Mouse (Mus musculus): ENCODE results near the gene Ccdc173. TPM values are rescaled to one million over a fixed set of nuclear protein-coding genes. Genes with fewer than 3 reads are reported as not detected.

Ccdc173 gene
- polyA plus RNA-seq, 1 experiment = 0.20 TPM

- no peak overlapping the region for H3K27ac ChIP-seq (ENCODE audit: insufficient read depth, low read depth, low read length)
- no peak for DNase-seq
- no peaks in the 10 kb centered on the region for H3K4me1 ChIP-seq (ENCODE audit: control insufficient read depth, insufficient read depth, low read length)
- H3K4me3 ChIP-seq (ENCODE audit: insufficient read depth, low read depth, low read length) = no peak overlapping the region
- 80% methylated on average over 1 of the region's 1 CpGs for WGBS
- TF ChIP-seq CTCF (conservative IDR thresholded peaks at IDR 0.05; ENCODE audit: insufficient read depth, insufficient read length, low read depth, low read length) (peak; percentile 19; the same call in 1 of the 2 replicates), POLR2A (IDR thresholded peaks at IDR 0.05; ENCODE audit: low read depth, low read length) (no peak)
- peaks cover 11% of the 10 kb centered on the region for H3K36me3 ChIP-seq (ENCODE audit: control insufficient read depth, insufficient read depth, low read length)
- H3K27me3 ChIP-seq (replicated peaks; ENCODE audit: control insufficient read depth, insufficient read depth, low read length) = no peaks in the 10 kb centered on the region
Observed at GRCm38 (mm10) chr2:69745091-69745490, 44.3 kb downstream of the Ccdc173 start.

DNA sequence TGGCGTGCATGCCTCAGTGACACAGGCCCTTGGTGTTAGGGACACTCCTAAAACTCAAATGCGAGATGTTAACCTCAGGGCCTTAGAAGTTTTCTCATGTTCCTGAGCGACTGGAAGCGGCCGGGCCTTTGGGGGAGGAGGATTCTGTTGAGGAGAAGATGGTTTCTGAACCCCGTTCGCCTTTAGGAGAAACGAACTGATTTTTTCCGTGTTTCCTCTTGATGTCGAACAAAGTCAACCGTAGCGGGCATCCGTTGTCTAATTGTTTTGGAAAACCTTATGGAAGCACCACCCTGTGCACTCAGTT lies 65.9 kb downstream of the Ccdc173 start:
- H3K27me3 ChIP-seq (replicated peaks; ENCODE audit: control insufficient read depth, insufficient read depth, low read length) = no peaks in the 10 kb centered on the region
- no peak for DNase-seq
- no peaks in the 10 kb centered on the region for H3K36me3 ChIP-seq (ENCODE audit: control insufficient read depth, insufficient read depth, low read length)
- peak overlapping the region; percentile 69 for H3K4me3 ChIP-seq (ENCODE audit: insufficient read depth, low read depth, low read length)
- peaks cover 6% of the 10 kb centered on the region; the same call in 1 of the 2 replicates for H3K4me1 ChIP-seq (ENCODE audit: control insufficient read depth, insufficient read depth, low read length)
- peak overlapping the region; percentile 95 for H3K27ac ChIP-seq (ENCODE audit: insufficient read depth, low read depth, low read length)
- no peak for TF ChIP-seq POLR2A (IDR thresholded peaks at IDR 0.05; ENCODE audit: low read depth, low read length)
- no peak for TF ChIP-seq CTCF (conservative IDR thresholded peaks at IDR 0.05; ENCODE audit: insufficient read depth, insufficient read length, low read depth, low read length)
- WGBS = under 1% methylated on average over 13 of the region's 13 CpGs

DNA sequence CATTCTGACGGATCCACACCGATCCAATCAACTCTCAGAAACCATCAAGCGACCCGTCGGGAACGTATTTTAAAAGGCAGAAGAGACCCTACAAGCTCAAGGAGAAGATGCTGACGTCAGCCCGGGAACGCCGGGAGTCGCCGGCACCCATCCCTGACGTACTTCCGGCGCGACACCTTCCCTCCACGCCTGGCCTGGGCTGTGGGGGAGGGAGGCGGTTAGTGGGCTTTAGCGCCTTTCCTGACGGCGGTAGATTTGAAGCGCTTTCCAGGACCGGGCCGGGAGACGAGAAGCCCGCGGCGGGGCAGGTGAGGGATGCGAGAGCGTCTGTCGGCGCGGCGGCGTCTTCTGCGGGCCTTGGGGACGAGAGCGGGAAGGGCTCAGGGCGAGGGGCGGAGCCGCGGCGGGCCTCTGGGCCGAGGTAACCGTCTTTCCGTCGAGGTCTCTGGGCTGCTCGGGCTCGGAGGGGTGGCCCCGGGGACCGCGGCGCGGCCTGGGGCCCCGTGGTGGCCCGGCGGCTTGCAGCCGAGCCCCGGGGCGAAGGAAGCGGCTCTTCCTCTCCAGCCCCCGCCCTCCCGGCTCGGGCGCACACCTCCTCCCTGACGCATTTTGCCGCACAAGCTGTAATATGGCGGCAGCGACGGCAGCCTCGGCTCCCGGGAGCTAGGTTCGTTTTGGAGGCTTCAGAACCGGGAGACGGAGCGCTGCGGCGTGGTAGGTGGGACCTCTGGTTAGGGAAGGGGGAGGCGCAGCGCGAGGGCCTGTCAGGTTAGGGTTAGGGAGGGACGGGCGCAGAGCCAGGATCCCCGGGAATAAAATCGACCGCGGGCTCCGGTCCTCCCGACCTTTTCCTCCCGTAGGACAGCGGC lies 66.5 kb downstream of the Ccdc173 start:
- TF ChIP-seq POLR2A (IDR thresholded peaks at IDR 0.05; ENCODE audit: low read depth, low read length) = no peak
- TF ChIP-seq CTCF (conservative IDR thresholded peaks at IDR 0.05; ENCODE audit: insufficient read depth, insufficient read length, low read depth, low read length) = no peak
- peak; percentile 97 for DNase-seq
- Histone ChIP-seq H3K4me1 (ENCODE audit: control insufficient read depth, insufficient read depth, low read length) (peaks cover 6% of the 10 kb centered on the region; the same call in 1 of the 2 replicates), H3K27me3 (replicated peaks; ENCODE audit: control insufficient read depth, insufficient read depth, low read length) (no peaks in the 10 kb centered on the region), H3K4me3 (ENCODE audit: insufficient read depth, low read depth, low read length) (peak overlapping the region; percentile 69), H3K27ac (ENCODE audit: insufficient read depth, low read depth, low read length) (peak overlapping the region; percentile 95), H3K36me3 (ENCODE audit: control insufficient read depth, insufficient read depth, low read length) (no peaks in the 10 kb centered on the region)
- under 1% methylated on average over 91 of the region's 91 CpGs for WGBS

DNA sequence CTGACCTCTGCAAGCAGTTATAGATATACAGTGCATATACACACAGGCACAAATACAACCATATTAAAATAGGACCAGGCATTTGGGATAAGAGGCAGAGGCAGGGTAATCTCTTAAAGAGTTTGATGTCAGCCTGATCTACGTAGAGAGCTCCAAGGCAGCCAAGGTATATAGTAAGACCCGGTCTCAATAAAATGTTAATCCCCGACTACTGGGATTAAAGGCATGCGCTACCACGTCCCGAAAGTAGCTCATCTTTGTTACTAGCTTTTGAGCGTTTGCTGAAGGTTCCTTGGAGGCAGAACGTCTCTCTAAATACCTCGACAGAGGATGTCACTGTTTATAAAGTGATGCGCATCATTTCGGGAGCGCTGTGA lies 67.1 kb downstream of the Ccdc173 start, which contains the start of gene Ppig:
Gene Ppig (plus strand): TSS at position 273 of the 377 bp plus-strand sequence.
- H3K4me1 ChIP-seq (ENCODE audit: control insufficient read depth, insufficient read depth, low read length) = peaks cover 6% of the 10 kb centered on the region; the same call in 1 of the 2 replicates
- 4% methylated on average over 12 of the region's 12 CpGs for WGBS
- H3K4me3 ChIP-seq (ENCODE audit: insufficient read depth, low read depth, low read length) = peak within 1 kb of the TSS; percentile 69
- H3K27ac ChIP-seq (ENCODE audit: insufficient read depth, low read depth, low read length) = peak within 1 kb of the TSS; percentile 95
- H3K36me3 ChIP-seq (ENCODE audit: control insufficient read depth, insufficient read depth, low read length) = no peaks in the 10 kb centered on the region
- DNase-seq = no peak
- TF ChIP-seq POLR2A (IDR thresholded peaks at IDR 0.05; ENCODE audit: low read depth, low read length) = no peak
- TF ChIP-seq CTCF (conservative IDR thresholded peaks at IDR 0.05; ENCODE audit: insufficient read depth, insufficient read length, low read depth, low read length) = no peak
- H3K27me3 ChIP-seq (replicated peaks; ENCODE audit: control insufficient read depth, insufficient read depth, low read length) = no peaks in the 10 kb centered on the region

- WGBS = 86% methylated on average over 1 of the region's 1 CpGs
- no peak for TF ChIP-seq POLR2A (IDR thresholded peaks at IDR 0.05; ENCODE audit: low read depth, low read length)
- no peak for TF ChIP-seq CTCF (conservative IDR thresholded peaks at IDR 0.05; ENCODE audit: insufficient read depth, insufficient read length, low read depth, low read length)
- DNase-seq = no peak
- no peaks in the 10 kb centered on the region for H3K27me3 ChIP-seq (replicated peaks; ENCODE audit: control insufficient read depth, insufficient read depth, low read length)
- H3K4me3 ChIP-seq (ENCODE audit: insufficient read depth, low read depth, low read length) = no peak overlapping the region
- H3K36me3 ChIP-seq (ENCODE audit: control insufficient read depth, insufficient read depth, low read length) = no peaks in the 10 kb centered on the region
- no peak overlapping the region for H3K27ac ChIP-seq (ENCODE audit: insufficient read depth, low read depth, low read length)
- H3K4me1 ChIP-seq (ENCODE audit: control insufficient read depth, insufficient read depth, low read length) = peaks cover 2% of the 10 kb centered on the region; the same call in 1 of the 2 replicates
Observed at GRCm38 (mm10) chr2:69719121-69719520, 70.3 kb downstream of the Ccdc173 start.

DNA sequence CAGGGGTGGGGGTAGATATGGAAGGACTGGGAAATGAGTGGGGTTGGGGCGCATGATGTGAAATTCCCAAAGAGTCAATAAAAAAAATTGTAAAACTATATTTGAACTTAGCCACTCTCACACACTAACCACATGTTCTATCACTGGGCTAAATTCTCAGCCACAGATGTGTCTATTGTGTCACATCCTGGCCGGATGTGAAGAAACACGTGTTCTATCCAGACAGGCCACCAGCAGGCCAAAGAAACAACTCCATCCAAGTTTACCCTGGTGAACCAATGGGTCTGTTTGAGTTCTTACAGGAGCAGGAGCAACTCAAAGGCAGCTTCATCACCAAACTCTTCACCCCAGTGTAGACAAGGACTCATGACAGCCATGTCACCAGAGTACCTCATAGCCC lies 72.9 kb downstream of the Ccdc173 start:
- Histone ChIP-seq H3K4me3 (ENCODE audit: insufficient read depth, low read depth, low read length) (no peak overlapping the region), H3K36me3 (ENCODE audit: control insufficient read depth, insufficient read depth, low read length) (no peaks in the 10 kb centered on the region), H3K27ac (ENCODE audit: insufficient read depth, low read depth, low read length) (no peak overlapping the region), H3K27me3 (replicated peaks; ENCODE audit: control insufficient read depth, insufficient read depth, low read length) (no peaks in the 10 kb centered on the region), H3K4me1 (ENCODE audit: control insufficient read depth, insufficient read depth, low read length) (peaks cover 5% of the 10 kb centered on the region; the same call in 1 of the 2 replicates)
- TF ChIP-seq CTCF (conservative IDR thresholded peaks at IDR 0.05; ENCODE audit: insufficient read depth, insufficient read length, low read depth, low read length) (no peak), POLR2A (IDR thresholded peaks at IDR 0.05; ENCODE audit: low read depth, low read length) (no peak)
- no peak for DNase-seq
- 77% methylated on average over 3 of the region's 3 CpGs for WGBS

- Histone ChIP-seq H3K4me3 (ENCODE audit: insufficient read depth, low read depth, low read length) (no peak overlapping the region), H3K36me3 (ENCODE audit: control insufficient read depth, insufficient read depth, low read length) (no peaks in the 10 kb centered on the region; the same call in 1 of the 2 replicates), H3K27me3 (replicated peaks; ENCODE audit: control insufficient read depth, insufficient read depth, low read length) (no peaks in the 10 kb centered on the region), H3K4me1 (ENCODE audit: control insufficient read depth, insufficient read depth, low read length) (peaks cover 5% of the 10 kb centered on the region; the same call in 1 of the 2 replicates), H3K27ac (ENCODE audit: insufficient read depth, low read depth, low read length) (no peak overlapping the region)
- no peak for TF ChIP-seq POLR2A (IDR thresholded peaks at IDR 0.05; ENCODE audit: low read depth, low read length)
- TF ChIP-seq CTCF (conservative IDR thresholded peaks at IDR 0.05; ENCODE audit: insufficient read depth, insufficient read length, low read depth, low read length) = no peak
- WGBS = 79% methylated on average over 5 of the region's 5 CpGs
- no peak for DNase-seq
Observed at GRCm38 (mm10) chr2:69714126-69714525, 75.2 kb downstream of the Ccdc173 start.
